Mouse (Mus musculus) frontal cortex, postnatal 10 days (tissue): ENCODE results near the gene Tmem107.

Source experiments
- DNase-seq, 2 experiments: peaks; one replicate each; pipeline ENCODE4 v3.0.0; 2022; ENCODE audit warnings: low spot score in 2 of 2, mixed read lengths in 1 of 2

Gene Tmem107

DNA sequence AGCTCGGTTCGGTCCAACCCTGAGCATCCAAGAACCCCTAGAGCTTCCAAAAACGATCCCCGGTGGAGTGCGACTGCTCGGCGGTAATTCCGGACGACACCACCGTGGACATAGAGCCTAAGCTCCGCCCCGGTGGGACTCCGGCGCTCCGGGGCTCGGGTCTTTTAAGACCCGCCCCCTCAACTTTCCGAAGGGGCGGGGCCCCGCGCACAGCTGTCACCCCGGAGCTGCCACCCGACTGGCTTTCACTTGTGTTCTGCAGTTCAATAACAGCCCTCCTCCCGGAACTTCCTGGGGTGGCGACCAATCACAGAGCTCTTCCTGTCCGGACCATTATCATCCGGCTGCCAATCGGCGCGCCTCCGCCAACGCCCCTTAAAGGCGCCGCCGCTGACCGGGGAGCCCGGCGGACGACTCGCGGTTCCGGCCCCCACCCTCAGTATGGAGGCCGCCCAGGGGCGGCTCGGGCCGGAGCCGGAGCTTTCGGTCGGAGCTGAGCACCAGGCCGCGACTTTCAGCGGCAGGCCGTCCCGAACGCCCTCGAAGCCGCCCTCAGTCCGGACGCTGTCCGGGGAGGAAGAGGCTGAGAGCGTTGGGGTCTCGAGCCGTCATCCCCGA is 11.1 kb upstream of the Tmem107 start, which contains the start of gene Borcs6:
TSS of gene Borcs6 (plus strand) at position 361 of the 618 bp plus-strand sequence.
- DNase-seq = peak; percentile 95 to 98

- no peak for DNase-seq
Measured at GRCm38 (mm10) chr11:69059975-69060411, 10.6 kb upstream of the Tmem107 start.

DNA sequence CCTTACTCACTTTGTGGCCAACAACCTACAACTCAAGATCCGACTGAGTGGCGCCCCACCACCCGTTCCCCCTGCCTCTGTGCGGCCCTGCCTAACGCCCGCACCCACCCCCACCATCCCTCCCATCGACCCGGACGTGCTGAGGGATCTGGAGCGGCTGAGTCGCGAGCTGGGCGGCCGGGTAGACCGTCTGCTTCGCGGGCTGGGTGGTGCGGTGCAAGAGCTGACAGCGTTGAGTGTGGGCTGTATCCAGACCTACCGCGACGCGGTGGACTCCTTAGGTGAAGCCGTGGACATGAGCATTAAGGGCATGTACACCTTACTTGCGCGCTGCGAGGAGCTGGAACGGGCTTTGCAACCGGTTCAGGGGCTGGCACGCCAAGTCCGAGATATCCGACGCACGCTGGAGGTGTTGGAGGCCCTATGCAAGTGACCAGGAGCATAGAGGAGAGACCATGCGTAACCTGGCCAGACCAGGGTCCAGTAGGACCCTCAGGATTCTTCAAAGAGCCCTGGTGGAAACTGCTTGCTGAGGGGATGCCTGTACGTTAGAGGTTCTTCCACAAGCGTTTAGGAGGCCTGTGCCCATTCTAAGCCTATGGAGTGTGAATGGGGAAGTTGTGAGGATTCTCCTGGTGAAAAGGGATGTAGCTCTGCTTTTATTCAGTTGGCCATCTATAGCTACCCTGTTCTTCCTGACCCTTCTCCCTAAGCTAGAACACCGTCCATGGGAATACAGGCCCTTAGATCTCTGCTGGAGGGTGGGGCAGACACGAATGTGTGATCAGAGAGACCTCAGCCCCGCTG is 10.0 kb upstream of the Tmem107 start:
- peak in 1 of 2 experiments; percentile 36 for DNase-seq

DNA sequence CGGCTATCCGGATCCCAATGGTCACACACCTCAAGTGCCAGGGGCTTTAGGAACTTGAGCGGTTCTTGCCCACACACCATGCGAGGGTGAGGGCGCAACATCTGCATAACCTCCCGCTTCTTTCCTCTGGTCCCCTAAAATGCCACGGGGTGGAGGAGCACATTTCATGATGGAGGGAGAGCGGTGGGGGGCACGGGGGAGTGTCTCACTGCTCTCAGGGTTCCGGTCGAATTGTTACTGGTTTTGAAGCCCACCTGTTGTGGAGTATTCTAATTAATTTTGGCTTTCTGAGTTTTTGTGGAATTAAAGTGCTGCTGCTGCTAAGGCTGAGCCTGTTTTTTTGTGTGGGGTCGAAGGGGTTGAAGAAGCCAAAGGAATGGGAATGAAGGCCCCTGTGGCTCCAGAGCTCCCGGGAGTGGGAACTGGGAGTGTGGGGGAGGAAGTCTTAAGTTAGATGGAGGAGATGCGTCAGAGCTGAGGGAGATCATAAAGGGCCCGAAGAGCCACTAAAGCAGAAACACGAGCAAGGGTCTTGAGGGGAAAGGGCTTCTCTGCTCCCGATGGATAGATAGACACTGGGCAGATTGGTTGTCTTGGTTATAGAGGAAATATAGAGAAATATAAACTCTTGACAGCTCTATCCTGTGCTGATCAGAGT is 9.2 kb upstream of the Tmem107 start:
- DNase-seq = peak in 1 of 2 experiments; percentile 33

DNA sequence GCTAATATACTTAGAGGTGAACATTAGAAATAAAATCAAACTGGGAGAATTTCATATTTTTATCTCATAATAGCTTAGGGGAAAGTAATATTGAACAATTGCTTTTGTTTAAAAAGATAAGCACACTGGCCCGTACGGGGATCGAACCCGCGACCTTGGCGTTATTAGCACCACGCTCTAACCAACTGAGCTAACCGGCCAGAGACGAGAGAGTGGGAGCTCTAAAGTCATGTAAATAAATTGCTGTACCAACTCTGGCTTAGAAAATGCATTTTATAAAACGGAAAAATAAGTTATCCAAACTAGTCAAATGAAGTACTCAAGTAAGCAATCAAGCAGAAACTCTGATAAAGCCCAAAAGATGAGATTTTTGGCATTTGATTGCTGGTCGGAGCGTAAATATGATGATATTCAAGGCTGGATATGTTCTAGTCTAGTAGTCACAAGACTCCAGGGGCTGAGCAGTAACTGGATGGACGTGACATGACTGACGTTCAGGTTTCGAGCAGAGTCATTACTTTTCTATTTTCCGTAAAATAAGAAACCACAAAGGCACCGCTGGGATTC is 8.3 kb upstream of the Tmem107 start:
- DNase-seq = peak; percentile 38 to 67

DNA sequence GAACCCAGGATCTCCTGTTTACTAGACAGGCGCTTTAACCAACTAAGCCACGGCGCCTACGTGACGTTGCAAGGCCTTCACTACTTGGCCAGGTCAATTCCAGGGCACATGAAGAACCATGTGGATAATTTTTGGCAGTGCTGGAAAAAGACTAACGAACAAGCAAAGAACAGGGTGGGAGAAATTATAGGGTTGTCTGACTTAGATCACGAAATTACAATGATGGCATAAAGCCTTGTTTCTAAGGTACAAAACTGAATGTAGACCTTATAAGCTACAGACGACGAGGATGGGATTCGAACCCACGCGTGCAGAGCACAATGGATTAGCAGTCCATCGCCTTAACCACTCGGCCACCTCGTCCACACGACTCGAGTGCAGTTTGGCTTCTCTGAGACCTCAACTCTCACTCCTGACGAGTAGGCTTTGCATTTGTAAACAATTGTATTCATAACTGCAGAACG is 7.8 kb upstream of the Tmem107 start:
- DNase-seq = peak; percentile 84 to 94

GRCm38 (mm10) chr11:69063413-69064201 is 7.0 kb upstream of the Tmem107 start:
- peak in 1 of 2 experiments; percentile 76 for DNase-seq

- no peak for DNase-seq
Measured at GRCm38 (mm10) chr11:69064259-69065133, 6.1 kb upstream of the Tmem107 start.

DNA sequence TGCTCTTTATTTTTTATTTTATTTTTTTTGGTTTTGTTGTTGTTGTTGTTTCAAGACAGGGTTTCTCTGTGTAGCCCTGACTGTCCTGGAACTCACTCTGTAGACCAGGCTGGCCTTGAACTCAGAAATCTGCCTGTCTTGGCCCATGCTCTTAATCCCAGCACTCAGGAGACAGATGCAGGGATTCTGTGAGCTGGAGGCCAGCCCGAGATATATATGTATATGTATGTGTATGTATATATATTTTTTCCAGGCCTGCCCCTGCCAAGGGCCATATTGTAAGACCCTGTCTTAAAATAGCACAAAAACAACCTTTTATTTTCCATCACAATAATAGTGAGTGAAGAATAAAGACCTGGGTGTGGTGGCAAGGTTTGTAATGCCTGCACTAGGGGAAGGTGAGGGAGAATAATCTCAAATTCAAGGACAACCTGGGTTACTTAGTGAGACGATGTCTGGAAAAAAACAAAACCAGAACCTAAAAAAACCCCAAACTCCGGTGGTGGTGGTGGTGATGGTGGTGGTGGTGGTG is 5.1 kb upstream of the Tmem107 start:
- DNase-seq = no peak

- peak in 1 of 2 experiments; percentile 46 for DNase-seq
Measured at GRCm38 (mm10) chr11:69066163-69066861, 4.3 kb upstream of the Tmem107 start.

- peak in 1 of 2 experiments; percentile 83 for DNase-seq
Measured at GRCm38 (mm10) chr11:69066956-69067355, 3.6 kb upstream of the Tmem107 start.

- DNase-seq = no peak
Measured at GRCm38 (mm10) chr11:69067601-69068000, 3.0 kb upstream of the Tmem107 start.

DNA sequence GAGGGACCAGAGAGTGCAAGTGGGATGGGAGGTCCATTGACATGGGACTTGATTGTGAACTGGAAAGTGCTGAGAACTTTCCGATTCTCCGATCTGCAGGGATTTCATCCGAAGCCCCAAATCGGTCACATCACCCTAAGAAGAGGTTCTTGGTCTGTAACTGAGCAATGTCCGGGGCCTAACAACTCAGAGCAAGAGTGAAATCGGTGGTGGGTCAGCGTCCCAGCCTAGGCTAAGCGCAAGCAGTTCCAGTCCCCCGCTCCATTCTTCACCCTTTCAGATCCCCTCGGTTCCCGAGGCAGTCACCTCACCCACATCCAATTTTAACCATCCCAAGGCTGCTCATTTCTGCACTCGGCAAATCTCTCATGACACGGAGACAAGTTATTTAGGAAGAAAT is 513 bp upstream of the Tmem107 start:
- DNase-seq = no peak

GRCm38 (mm10) chr11:69071262-69071661 is 656 bp downstream of the Tmem107 start:
- DNase-seq = no peak

DNA sequence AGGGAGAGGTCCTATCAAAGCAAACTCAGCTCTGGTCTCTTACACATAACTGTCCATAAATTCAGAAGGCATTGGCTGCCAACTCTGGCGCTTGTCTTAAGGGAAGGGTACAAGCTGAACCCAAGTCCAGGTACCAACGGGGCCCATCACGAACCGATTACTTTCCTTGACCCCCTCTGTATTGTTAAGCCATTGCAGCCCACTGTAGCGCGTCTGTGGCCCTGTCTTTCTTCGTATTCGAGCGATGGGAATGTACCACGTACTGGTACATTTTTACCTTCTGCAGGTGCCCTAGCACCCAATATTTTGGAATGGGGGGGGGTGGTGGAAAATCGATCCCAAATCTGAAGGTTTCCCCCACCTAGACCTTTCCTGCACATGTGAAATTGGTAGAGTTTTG is 1.6 kb downstream of the Tmem107 start:
- DNase-seq = no peak

DNA sequence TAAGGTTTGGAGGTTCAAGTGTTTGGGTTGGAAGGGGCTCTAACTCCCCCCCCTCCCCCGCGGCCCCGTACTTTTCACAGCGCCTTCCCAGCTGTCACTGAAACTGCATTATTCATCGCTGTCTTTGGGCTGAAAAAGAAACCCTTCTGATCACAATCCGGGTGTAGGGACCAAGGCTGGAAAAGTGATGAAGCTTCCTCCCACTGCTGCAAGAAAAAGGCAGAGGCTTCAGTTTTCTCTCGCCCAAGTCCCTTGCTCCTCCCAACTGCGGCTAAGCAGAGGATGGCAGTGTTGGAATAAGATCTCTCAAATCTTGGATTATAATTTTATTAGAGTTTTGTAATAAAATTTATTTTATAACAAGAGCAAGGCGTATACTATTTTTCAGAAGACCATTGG is 2.1 kb downstream of the Tmem107 start:
- no peak for DNase-seq

DNA sequence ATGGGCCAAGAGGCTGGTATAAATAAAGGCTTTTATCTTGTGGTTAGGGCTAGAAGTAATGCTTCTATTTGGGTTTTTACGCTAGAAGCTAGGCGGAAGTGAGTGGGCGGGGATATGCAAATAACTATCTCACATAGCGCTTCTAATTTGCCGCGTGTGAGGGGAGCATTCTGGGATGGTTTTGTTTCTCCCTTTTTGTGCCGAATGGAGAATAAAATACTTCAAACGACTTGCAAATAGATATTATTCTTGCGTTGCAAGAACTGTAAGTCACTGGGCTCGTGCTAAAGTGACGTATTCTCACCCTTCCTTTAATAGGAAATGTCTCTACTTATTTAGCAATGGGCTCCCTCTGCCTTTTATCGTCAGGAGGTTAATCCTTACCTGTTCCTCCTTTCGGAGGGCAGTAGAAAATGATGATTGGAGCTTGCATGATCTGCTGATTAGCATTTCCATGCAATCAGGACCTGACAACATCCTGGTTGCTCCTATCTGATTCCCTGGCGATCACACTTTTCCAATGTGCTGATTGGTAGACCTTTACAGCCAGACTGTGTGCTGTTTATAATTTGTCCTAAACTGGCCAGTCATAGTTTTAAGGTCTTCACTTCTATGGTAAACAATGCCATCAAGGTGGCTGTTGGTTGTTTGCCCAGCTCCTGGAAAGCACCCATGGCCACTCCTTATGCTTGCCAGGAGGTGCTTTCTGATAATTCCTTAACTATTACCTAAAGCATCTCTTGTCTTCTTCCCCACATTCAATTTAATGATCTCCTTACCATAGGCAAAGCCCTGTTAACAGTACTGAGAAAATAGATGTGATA is 2.7 kb downstream of the Tmem107 start:
- peak; percentile 75 to 81 for DNase-seq
